Mouse (Mus musculus): ENCODE measurements at regions not wholly inside any gene's neighbourhood (a gene's known extent, or its start where the extent isn't known, plus 50 kb on each side); places are given as distances from the start of the nearest gene placed in this dataset.

GRCm38 (mm10) chr16:51807323-51807722 lies 223.7 kb upstream of the Cblb start:
- Histone ChIP-seq H3K4me3 (ENCODE audit: low read depth, low read length) (no peak overlapping the region), H3K27me3 (replicated peaks; ENCODE audit: control insufficient read depth, insufficient read depth, low read length) (no peaks in the 10 kb centered on the region), H3K9ac (ENCODE audit: low read depth, low read length) (no peak overlapping the region), H3K4me2 (ENCODE audit: low read depth, low read length) (no peak overlapping the region), H3K36me3 (ENCODE audit: control insufficient read depth, insufficient read depth, low read length) (no peaks in the 10 kb centered on the region), H3K4me1 (ENCODE audit: control insufficient read depth, insufficient read depth, low read length) (no peaks in the 10 kb centered on the region), H3K9me3 (ENCODE audit: control insufficient read depth, low read length) (no peaks in the 10 kb centered on the region), H3K27ac (replicated peaks; ENCODE audit: low read depth, low read length) (no peak overlapping the region)
- WGBS, result 70% methylated on average over 6 of the region's 6 CpGs
- DNase-seq (ENCODE audit: low spot score), result no peak
- ATAC-seq (ENCODE audit: low read depth), result no peak

DNA sequence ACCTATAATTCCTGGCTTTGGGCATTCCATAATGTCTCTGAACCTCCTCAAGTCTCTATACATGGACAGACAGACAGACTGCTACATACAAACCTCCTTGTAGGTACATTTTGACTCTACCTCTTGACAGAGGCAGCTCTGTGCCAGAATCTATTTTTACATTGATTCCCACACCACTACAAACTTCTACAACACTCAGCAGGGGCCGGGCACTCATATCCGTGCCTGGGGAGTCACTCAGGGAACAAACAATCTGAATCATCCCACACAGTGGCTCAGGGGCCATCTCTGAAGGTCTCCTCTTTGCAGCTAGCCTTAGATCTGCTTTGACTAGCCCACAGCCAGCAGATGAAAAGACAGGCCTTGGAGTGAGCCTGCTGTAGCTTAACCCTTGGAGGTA lies 221.9 kb upstream of the Cblb start:
- Histone ChIP-seq H3K4me1 (ENCODE audit: control insufficient read depth, insufficient read depth, low read length) (no peaks in the 10 kb centered on the region), H3K4me3 (ENCODE audit: low read depth, low read length) (no peak overlapping the region), H3K27me3 (replicated peaks; ENCODE audit: control insufficient read depth, insufficient read depth, low read length) (no peaks in the 10 kb centered on the region), H3K9me3 (ENCODE audit: control insufficient read depth, low read length) (no peaks in the 10 kb centered on the region), H3K4me2 (ENCODE audit: low read depth, low read length) (no peak overlapping the region), H3K27ac (replicated peaks; ENCODE audit: low read depth, low read length) (no peak overlapping the region), H3K36me3 (ENCODE audit: control insufficient read depth, insufficient read depth, low read length) (no peaks in the 10 kb centered on the region), H3K9ac (ENCODE audit: low read depth, low read length) (no peak overlapping the region)
- ATAC-seq (ENCODE audit: low read depth) (no peak), DNase-seq (ENCODE audit: low spot score) (no peak)
- 72% methylated on average over 2 of the region's 2 CpGs for WGBS

GRCm38 (mm10) chr16:51811073-51811472 lies 220.0 kb upstream of the Cblb start:
- H3K4me2 ChIP-seq (ENCODE audit: low read depth, low read length), result no peak overlapping the region
- H3K9me3 ChIP-seq (ENCODE audit: control insufficient read depth, low read length), result no peaks in the 10 kb centered on the region
- no peak overlapping the region for H3K27ac ChIP-seq (replicated peaks; ENCODE audit: low read depth, low read length)
- H3K4me1 ChIP-seq (ENCODE audit: control insufficient read depth, insufficient read depth, low read length), result no peaks in the 10 kb centered on the region
- DNase-seq (ENCODE audit: low spot score) (peak; percentile 49), ATAC-seq (ENCODE audit: low read depth) (peak; percentile 60; the same call in 1 of the 2 replicates)
- 77% methylated on average over 1 of the region's 1 CpGs for WGBS
- H3K27me3 ChIP-seq (replicated peaks; ENCODE audit: control insufficient read depth, insufficient read depth, low read length), result no peaks in the 10 kb centered on the region
- H3K9ac ChIP-seq (ENCODE audit: low read depth, low read length), result no peak overlapping the region
- H3K36me3 ChIP-seq (ENCODE audit: control insufficient read depth, insufficient read depth, low read length), result no peaks in the 10 kb centered on the region
- H3K4me3 ChIP-seq (ENCODE audit: low read depth, low read length), result no peak overlapping the region

DNA sequence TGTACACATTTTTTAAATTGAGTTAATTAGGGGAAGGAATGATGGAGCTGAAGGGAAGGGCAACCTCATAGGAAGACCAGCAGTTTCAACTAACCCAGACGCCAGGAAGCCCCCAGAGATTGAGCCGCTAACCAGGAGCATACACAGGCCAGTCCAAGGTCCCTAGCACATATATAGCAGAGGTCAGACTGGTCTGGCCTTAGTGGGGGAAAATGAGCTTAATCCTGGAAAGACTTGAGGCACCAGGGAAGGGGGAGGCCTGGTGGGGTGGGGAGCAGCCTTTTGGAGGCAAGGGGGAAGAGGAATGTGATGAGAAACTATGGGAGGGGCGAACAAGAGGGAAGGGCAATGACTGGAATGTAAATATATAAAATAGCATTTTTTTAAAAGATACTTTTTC lies 188.3 kb upstream of the Cblb start:
- Histone ChIP-seq H3K4me3 (ENCODE audit: low read depth, low read length) (no peak overlapping the region), H3K9ac (ENCODE audit: low read depth, low read length) (no peak overlapping the region), H3K27ac (replicated peaks; ENCODE audit: low read depth, low read length) (no peak overlapping the region), H3K4me2 (ENCODE audit: low read depth, low read length) (no peak overlapping the region), H3K9me3 (ENCODE audit: control insufficient read depth, low read length) (no peaks in the 10 kb centered on the region), H3K4me1 (ENCODE audit: control insufficient read depth, insufficient read depth, low read length) (no peaks in the 10 kb centered on the region), H3K27me3 (replicated peaks; ENCODE audit: control insufficient read depth, insufficient read depth, low read length) (no peaks in the 10 kb centered on the region), H3K36me3 (ENCODE audit: control insufficient read depth, insufficient read depth, low read length) (no peaks in the 10 kb centered on the region)
- 55% methylated on average over 3 of the region's 3 CpGs for WGBS
- no peak for DNase-seq (ENCODE audit: low spot score)
- ATAC-seq (ENCODE audit: low read depth), result no peak

- no peaks in the 10 kb centered on the region for H3K27me3 ChIP-seq (replicated peaks; ENCODE audit: control insufficient read depth, insufficient read depth, low read length)
- H3K4me3 ChIP-seq (ENCODE audit: low read depth, low read length), result no peak overlapping the region
- no peaks in the 10 kb centered on the region for H3K9me3 ChIP-seq (ENCODE audit: control insufficient read depth, low read length)
- no peak for ATAC-seq (ENCODE audit: low read depth)
- WGBS, result 72% methylated on average over 4 of the region's 4 CpGs
- DNase-seq (ENCODE audit: low spot score), result peak; percentile 13
- H3K4me2 ChIP-seq (ENCODE audit: low read depth, low read length), result no peak overlapping the region
- H3K27ac ChIP-seq (replicated peaks; ENCODE audit: low read depth, low read length), result no peak overlapping the region
- no peaks in the 10 kb centered on the region for H3K36me3 ChIP-seq (ENCODE audit: control insufficient read depth, insufficient read depth, low read length)
- no peaks in the 10 kb centered on the region for H3K4me1 ChIP-seq (ENCODE audit: control insufficient read depth, insufficient read depth, low read length)
- H3K9ac ChIP-seq (ENCODE audit: low read depth, low read length), result no peak overlapping the region
Observed at GRCm38 (mm10) chr16:51845539-51845938, 185.5 kb upstream of the Cblb start.

- no peaks in the 10 kb centered on the region for H3K4me1 ChIP-seq (ENCODE audit: control insufficient read depth, insufficient read depth, low read length)
- ATAC-seq (ENCODE audit: low read depth) (no peak), DNase-seq (ENCODE audit: low spot score) (peak; percentile 9)
- no peak overlapping the region for H3K9ac ChIP-seq (ENCODE audit: low read depth, low read length)
- H3K27ac ChIP-seq (replicated peaks; ENCODE audit: low read depth, low read length), result no peak overlapping the region
- H3K4me3 ChIP-seq (ENCODE audit: low read depth, low read length), result no peak overlapping the region
- H3K9me3 ChIP-seq (ENCODE audit: control insufficient read depth, low read length), result no peaks in the 10 kb centered on the region
- H3K36me3 ChIP-seq (ENCODE audit: control insufficient read depth, insufficient read depth, low read length), result no peaks in the 10 kb centered on the region
- no peak overlapping the region for H3K4me2 ChIP-seq (ENCODE audit: low read depth, low read length)
- no peaks in the 10 kb centered on the region for H3K27me3 ChIP-seq (replicated peaks; ENCODE audit: control insufficient read depth, insufficient read depth, low read length)
- WGBS, result 75% methylated on average over 4 of the region's 4 CpGs
Observed at GRCm38 (mm10) chr16:51880711-51881110, 150.3 kb upstream of the Cblb start.

- H3K9me3 ChIP-seq (ENCODE audit: control insufficient read depth, low read length), result no peaks in the 10 kb centered on the region
- 71% methylated on average over 2 of the region's 2 CpGs for WGBS
- H3K4me3 ChIP-seq (ENCODE audit: low read depth, low read length), result no peak overlapping the region
- H3K27me3 ChIP-seq (replicated peaks; ENCODE audit: control insufficient read depth, insufficient read depth, low read length), result no peaks in the 10 kb centered on the region
- H3K9ac ChIP-seq (ENCODE audit: low read depth, low read length), result no peak overlapping the region
- no peak overlapping the region for H3K27ac ChIP-seq (replicated peaks; ENCODE audit: low read depth, low read length)
- ATAC-seq (ENCODE audit: low read depth) (no peak; the same call in 1 of the 2 replicates), DNase-seq (ENCODE audit: low spot score) (no peak)
- no peaks in the 10 kb centered on the region for H3K4me1 ChIP-seq (ENCODE audit: control insufficient read depth, insufficient read depth, low read length)
- no peak overlapping the region for H3K4me2 ChIP-seq (ENCODE audit: low read depth, low read length)
- H3K36me3 ChIP-seq (ENCODE audit: control insufficient read depth, insufficient read depth, low read length), result no peaks in the 10 kb centered on the region
Observed at GRCm38 (mm10) chr16:51881127-51881526, 149.9 kb upstream of the Cblb start.

GRCm38 (mm10) chr16:51883813-51884212 lies 147.2 kb upstream of the Cblb start:
- Histone ChIP-seq H3K36me3 (ENCODE audit: control insufficient read depth, insufficient read depth, low read length) (no peaks in the 10 kb centered on the region), H3K27ac (replicated peaks; ENCODE audit: low read depth, low read length) (no peak overlapping the region), H3K9ac (ENCODE audit: low read depth, low read length) (no peak overlapping the region), H3K4me3 (ENCODE audit: low read depth, low read length) (no peak overlapping the region), H3K9me3 (ENCODE audit: control insufficient read depth, low read length) (no peaks in the 10 kb centered on the region), H3K27me3 (replicated peaks; ENCODE audit: control insufficient read depth, insufficient read depth, low read length) (no peaks in the 10 kb centered on the region), H3K4me2 (ENCODE audit: low read depth, low read length) (no peak overlapping the region), H3K4me1 (ENCODE audit: control insufficient read depth, insufficient read depth, low read length) (no peaks in the 10 kb centered on the region)
- DNase-seq (ENCODE audit: low spot score) (no peak), ATAC-seq (ENCODE audit: low read depth) (no peak)
- 86% methylated on average over 2 of the region's 2 CpGs for WGBS

DNA sequence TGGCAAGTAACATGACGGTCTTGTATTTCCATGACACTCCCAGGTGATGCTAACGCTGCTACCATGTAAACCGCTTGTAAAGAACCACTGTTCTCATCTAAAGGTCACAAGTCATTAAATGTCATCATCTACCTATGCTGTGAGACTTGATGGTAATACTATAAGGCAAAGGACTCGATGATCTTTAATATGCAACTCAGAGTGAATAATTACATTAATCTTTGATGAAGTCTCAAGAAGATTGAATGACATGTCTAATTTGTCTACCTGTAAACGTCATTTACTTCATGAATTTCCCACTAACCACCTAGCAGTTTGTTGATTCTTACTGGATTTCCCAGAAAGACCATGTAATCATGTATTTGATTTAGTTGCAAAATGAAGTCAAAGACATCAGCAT lies 143.5 kb upstream of the Cblb start:
- Histone ChIP-seq H3K4me1 (ENCODE audit: control insufficient read depth, insufficient read depth, low read length) (no peaks in the 10 kb centered on the region), H3K9ac (ENCODE audit: low read depth, low read length) (no peak overlapping the region), H3K27me3 (replicated peaks; ENCODE audit: control insufficient read depth, insufficient read depth, low read length) (no peaks in the 10 kb centered on the region), H3K36me3 (ENCODE audit: control insufficient read depth, insufficient read depth, low read length) (no peaks in the 10 kb centered on the region), H3K9me3 (ENCODE audit: control insufficient read depth, low read length) (no peaks in the 10 kb centered on the region), H3K4me3 (ENCODE audit: low read depth, low read length) (no peak overlapping the region), H3K4me2 (ENCODE audit: low read depth, low read length) (no peak overlapping the region), H3K27ac (replicated peaks; ENCODE audit: low read depth, low read length) (no peak overlapping the region)
- WGBS, result 90% methylated on average over 5 of the region's 5 CpGs
- no peak for ATAC-seq (ENCODE audit: low read depth)
- no peak for DNase-seq (ENCODE audit: low spot score)
